Mouse (Mus musculus): Measurements from ENCODE around the gene Fgf18. TPM values are rescaled to one million over a fixed set of nuclear protein-coding genes. Genes with fewer than 3 reads are reported as not detected.

The Fgf18 gene
- polyA plus RNA-seq, 1 experiment from 2014 or later: 9.2 TPM

DNA sequence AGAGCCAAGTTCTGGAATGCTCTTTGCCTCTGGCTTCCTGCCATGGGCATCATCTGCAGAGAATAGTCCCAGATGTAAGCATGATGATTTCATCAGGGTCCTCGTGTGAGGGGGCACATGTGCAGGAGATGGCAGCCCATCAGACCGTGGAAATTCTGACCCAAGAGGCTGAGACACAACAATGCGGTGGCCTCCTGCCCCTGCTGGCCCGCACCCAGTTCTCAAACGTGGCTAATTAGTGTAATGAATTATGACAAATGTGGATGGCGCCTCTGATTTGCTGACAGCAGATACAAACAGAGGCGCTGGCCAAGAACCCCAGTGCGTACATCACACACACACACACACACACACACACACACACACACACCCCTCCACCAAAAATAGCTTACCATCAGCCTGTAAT, 42.3 kb downstream of the Fgf18 start:
- Histone ChIP-seq H3K36me3 (no peaks in the 10 kb centered on the region), H3K27ac (replicated peaks) (no peak overlapping the region), H3K4me3 (replicated peaks) (no peak overlapping the region), H3K9me3 (replicated peaks) (no peaks in the 10 kb centered on the region), H3K4me2 (no peak overlapping the region), H3K9ac (replicated peaks) (no peak overlapping the region), H3K27me3 (replicated peaks) (0 out of 2 replicates have a peak, but pooled peaks cover 3% of the 10 kb centered on the region), H3K4me1 (peaks cover 5% of the 10 kb centered on the region)
- peak; percentile 69; the same call in 1 of the 2 replicates for ATAC-seq (ENCODE audit: low FRiP score)
- 49% methylated on average over 8 of the region's 8 CpGs for WGBS

- Histone ChIP-seq H3K9ac (replicated peaks) (no peak overlapping the region), H3K4me1 (peaks cover 10% of the 10 kb centered on the region), H3K9me3 (replicated peaks) (no peaks in the 10 kb centered on the region), H3K4me2 (no peak overlapping the region), H3K27me3 (replicated peaks) (0 out of 2 replicates have a peak, but pooled peaks cover 3% of the 10 kb centered on the region), H3K27ac (replicated peaks) (no peak overlapping the region), H3K36me3 (no peaks in the 10 kb centered on the region), H3K4me3 (replicated peaks) (no peak overlapping the region)
- no peak for ATAC-seq (ENCODE audit: low FRiP score)
- 89% methylated on average over 13 of the region's 13 CpGs for WGBS
Observed at GRCm38 (mm10) chr11:33103291-33103943, 43.8 kb downstream of the Fgf18 start.

- Histone ChIP-seq H3K36me3 (no peaks in the 10 kb centered on the region), H3K27me3 (replicated peaks) (0 out of 2 replicates have a peak, but pooled peaks cover 3% of the 10 kb centered on the region), H3K27ac (replicated peaks) (no peak overlapping the region), H3K9ac (replicated peaks) (no peak overlapping the region), H3K9me3 (replicated peaks) (no peaks in the 10 kb centered on the region), H3K4me3 (replicated peaks) (peak overlapping the region; percentile 29), H3K4me2 (peak overlapping the region; percentile 49), H3K4me1 (peaks cover 11% of the 10 kb centered on the region)
- WGBS: 32% methylated on average over 10 of the region's 10 CpGs
- peak; percentile 40; the same call in 1 of the 2 replicates for ATAC-seq (ENCODE audit: low FRiP score)
Observed at GRCm38 (mm10) chr11:33100027-33100507, 47.1 kb downstream of the Fgf18 start.

DNA sequence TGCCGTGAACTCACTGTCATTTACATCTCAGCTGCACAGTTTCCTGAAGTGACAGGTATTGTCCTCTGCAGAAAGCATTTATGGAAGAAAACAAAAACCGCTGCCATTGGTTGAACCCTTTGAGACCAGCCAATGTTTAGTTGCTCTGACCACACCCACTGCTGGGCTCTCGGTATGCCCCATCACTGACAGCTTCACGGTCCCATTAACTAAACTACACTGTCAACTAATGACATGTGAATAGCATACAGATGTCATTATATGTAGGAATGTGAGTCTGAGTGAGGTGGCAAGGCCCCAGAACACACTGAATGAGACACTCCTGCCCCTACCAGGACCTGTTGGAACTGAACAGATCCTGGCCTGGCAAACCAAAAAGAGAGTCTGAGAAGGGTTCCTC, 47.8 kb downstream of the Fgf18 start:
- no peak overlapping the region for H3K4me2 ChIP-seq
- H3K4me1 ChIP-seq: peaks cover 11% of the 10 kb centered on the region
- no peak for ATAC-seq (ENCODE audit: low FRiP score)
- H3K9me3 ChIP-seq (replicated peaks): no peaks in the 10 kb centered on the region
- H3K9ac ChIP-seq (replicated peaks): no peak overlapping the region
- no peak overlapping the region for H3K27ac ChIP-seq (replicated peaks)
- no peaks in the 10 kb centered on the region for H3K36me3 ChIP-seq
- WGBS: 57% methylated on average over 4 of the region's 4 CpGs
- H3K4me3 ChIP-seq (replicated peaks): no peak overlapping the region
- 0 out of 2 replicates have a peak, but pooled peaks cover 3% of the 10 kb centered on the region for H3K27me3 ChIP-seq (replicated peaks)

DNA sequence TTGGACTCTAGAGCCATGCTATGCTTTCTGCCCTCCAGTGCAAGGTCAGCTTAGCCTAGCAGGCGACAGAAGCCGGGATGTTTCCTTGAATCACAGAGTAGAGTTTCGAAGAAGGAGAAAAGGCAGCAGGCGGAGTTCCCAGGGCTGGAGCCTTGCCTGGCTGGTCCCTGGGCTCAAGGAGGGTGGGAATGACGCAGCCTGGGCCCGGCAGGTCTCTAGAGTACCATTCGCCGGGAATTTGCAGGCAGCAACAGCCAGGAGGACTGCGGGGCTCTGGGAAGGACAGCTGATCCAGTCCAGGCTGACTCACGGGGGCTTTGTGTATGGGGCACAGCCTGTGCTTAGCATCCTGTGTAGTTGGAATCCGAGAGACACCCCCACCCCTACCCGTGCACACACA, 48.8 kb downstream of the Fgf18 start:
- WGBS: 68% methylated on average over 12 of the region's 12 CpGs
- ATAC-seq (ENCODE audit: low FRiP score): no peak

DNA sequence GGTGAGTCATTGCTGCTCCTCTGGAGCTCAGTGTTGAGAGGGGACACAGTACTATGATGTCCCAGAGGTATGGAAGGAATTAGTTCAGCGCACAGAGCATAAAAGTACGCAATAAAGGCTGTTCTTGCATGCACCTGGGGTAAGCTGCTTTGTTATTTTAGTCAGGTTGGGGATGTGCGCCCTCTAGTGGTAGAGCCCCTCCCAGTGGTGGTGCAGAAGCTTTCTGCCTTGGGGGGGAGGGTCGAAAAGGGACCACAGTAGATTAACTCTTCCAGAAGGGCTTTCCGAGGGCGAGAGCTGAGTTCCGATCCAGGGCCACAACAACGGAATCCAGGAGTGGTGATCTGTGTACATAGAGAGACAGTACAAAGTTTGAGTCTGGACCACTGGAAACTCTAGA, 49.3 kb downstream of the Fgf18 start:
- no peak for ATAC-seq (ENCODE audit: low FRiP score)
- Histone ChIP-seq H3K36me3 (no peaks in the 10 kb centered on the region), H3K4me1 (peaks cover 11% of the 10 kb centered on the region), H3K4me2 (no peak overlapping the region), H3K9me3 (replicated peaks) (no peaks in the 10 kb centered on the region), H3K27me3 (replicated peaks) (0 out of 2 replicates have a peak, but pooled peaks cover 3% of the 10 kb centered on the region), H3K27ac (replicated peaks) (no peak overlapping the region), H3K4me3 (replicated peaks) (no peak overlapping the region), H3K9ac (replicated peaks) (no peak overlapping the region)
- 54% methylated on average over 8 of the region's 8 CpGs for WGBS

More for the DNA sequence above, 48.8 kb downstream of the Fgf18 start:
- H3K4me3 ChIP-seq (replicated peaks): no peak overlapping the region
- no peaks in the 10 kb centered on the region for H3K36me3 ChIP-seq
- H3K4me1 ChIP-seq: peaks cover 11% of the 10 kb centered on the region
- no peak overlapping the region for H3K4me2 ChIP-seq
- H3K9me3 ChIP-seq (replicated peaks): no peaks in the 10 kb centered on the region
- 0 out of 2 replicates have a peak, but pooled peaks cover 3% of the 10 kb centered on the region for H3K27me3 ChIP-seq (replicated peaks)
- no peak overlapping the region for H3K27ac ChIP-seq (replicated peaks)
- no peak overlapping the region for H3K9ac ChIP-seq (replicated peaks)

GRCm38 (mm10) chr11:33089856-33090255, 57.3 kb downstream of the Fgf18 start:
- no peak overlapping the region for H3K4me3 ChIP-seq (replicated peaks)
- ATAC-seq (ENCODE audit: low FRiP score): no peak
- WGBS: 80% methylated on average over 6 of the region's 6 CpGs

GRCm38 (mm10) chr11:33088181-33088580, 59.0 kb downstream of the Fgf18 start:
- Histone ChIP-seq H3K4me1 (no peaks in the 10 kb centered on the region), H3K36me3 (no peaks in the 10 kb centered on the region), H3K9me3 (replicated peaks) (no peaks in the 10 kb centered on the region), H3K27me3 (replicated peaks) (no peaks in the 10 kb centered on the region), H3K4me2 (no peak overlapping the region), H3K27ac (replicated peaks) (no peak overlapping the region), H3K4me3 (replicated peaks) (no peak overlapping the region), H3K9ac (replicated peaks) (no peak overlapping the region)
- 30% methylated on average over 1 of the region's 1 CpGs for WGBS
- no peak for ATAC-seq (ENCODE audit: low FRiP score)

More at GRCm38 (mm10) chr11:33089856-33090255, 57.3 kb downstream of the Fgf18 start:
- no peak overlapping the region for H3K4me2 ChIP-seq
- H3K9ac ChIP-seq (replicated peaks): no peak overlapping the region
- no peaks in the 10 kb centered on the region for H3K9me3 ChIP-seq (replicated peaks)
- H3K27ac ChIP-seq (replicated peaks): no peak overlapping the region
- H3K27me3 ChIP-seq (replicated peaks): no peaks in the 10 kb centered on the region
- H3K36me3 ChIP-seq: no peaks in the 10 kb centered on the region
- no peaks in the 10 kb centered on the region for H3K4me1 ChIP-seq

DNA sequence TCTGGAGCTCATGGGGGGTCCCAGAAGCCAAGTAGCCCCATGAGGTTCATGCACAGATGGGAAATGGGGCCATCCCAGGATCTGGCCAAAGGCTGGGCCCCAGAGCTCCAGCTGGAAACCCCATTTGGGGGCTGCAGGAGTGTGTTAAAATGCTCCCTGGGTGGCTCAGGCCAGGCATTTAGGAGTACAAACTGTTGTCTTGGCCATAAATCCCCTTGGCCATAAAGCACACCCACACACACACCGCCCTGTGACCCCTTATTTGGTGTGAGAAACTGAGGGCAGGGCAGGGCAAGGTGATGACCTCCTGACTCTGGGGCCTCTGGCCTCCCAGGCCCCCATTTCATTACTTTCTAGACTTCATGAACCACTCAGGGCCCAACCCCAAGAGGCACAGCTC, 61.2 kb downstream of the Fgf18 start:
- H3K9me3 ChIP-seq (replicated peaks): no peaks in the 10 kb centered on the region
- H3K27me3 ChIP-seq (replicated peaks): no peaks in the 10 kb centered on the region
- H3K4me2 ChIP-seq: no peak overlapping the region
- no peaks in the 10 kb centered on the region for H3K4me1 ChIP-seq
- no peak for ATAC-seq (ENCODE audit: low FRiP score)
- no peak overlapping the region for H3K27ac ChIP-seq (replicated peaks)
- no peaks in the 10 kb centered on the region for H3K36me3 ChIP-seq
- no peak overlapping the region for H3K4me3 ChIP-seq (replicated peaks)
- H3K9ac ChIP-seq (replicated peaks): no peak overlapping the region
- 47% methylated on average over 1 of the region's 1 CpGs for WGBS

- Histone ChIP-seq H3K4me2 (no peak overlapping the region), H3K4me1 (no peaks in the 10 kb centered on the region), H3K27me3 (replicated peaks) (no peaks in the 10 kb centered on the region), H3K27ac (replicated peaks) (no peak overlapping the region), H3K9me3 (replicated peaks) (no peaks in the 10 kb centered on the region), H3K4me3 (replicated peaks) (no peak overlapping the region), H3K9ac (replicated peaks) (no peak overlapping the region), H3K36me3 (no peaks in the 10 kb centered on the region)
- ATAC-seq (ENCODE audit: low FRiP score): no peak
- 85% methylated on average over 4 of the region's 4 CpGs for WGBS
Observed at GRCm38 (mm10) chr11:33085514-33085913, 61.7 kb downstream of the Fgf18 start.

- H3K9ac ChIP-seq (replicated peaks): no peak overlapping the region
- H3K9me3 ChIP-seq (replicated peaks): no peaks in the 10 kb centered on the region
- WGBS: 95% methylated on average over 3 of the region's 3 CpGs
- H3K4me2 ChIP-seq: no peak overlapping the region
- no peaks in the 10 kb centered on the region for H3K27me3 ChIP-seq (replicated peaks)
- no peaks in the 10 kb centered on the region for H3K36me3 ChIP-seq
- no peak overlapping the region for H3K27ac ChIP-seq (replicated peaks)
- ATAC-seq (ENCODE audit: low FRiP score): no peak
- no peak overlapping the region for H3K4me3 ChIP-seq (replicated peaks)
- no peaks in the 10 kb centered on the region for H3K4me1 ChIP-seq
Observed at GRCm38 (mm10) chr11:33085054-33085453, 62.1 kb downstream of the Fgf18 start.

- 97% methylated on average over 2 of the region's 2 CpGs for WGBS
- ATAC-seq (ENCODE audit: low FRiP score): no peak
- Histone ChIP-seq H3K9me3 (replicated peaks) (no peaks in the 10 kb centered on the region), H3K4me1 (no peaks in the 10 kb centered on the region), H3K4me2 (no peak overlapping the region), H3K27ac (replicated peaks) (no peak overlapping the region), H3K36me3 (no peaks in the 10 kb centered on the region), H3K27me3 (replicated peaks) (no peaks in the 10 kb centered on the region), H3K9ac (replicated peaks) (no peak overlapping the region), H3K4me3 (replicated peaks) (no peak overlapping the region)
Observed at GRCm38 (mm10) chr11:33084041-33084440, 63.2 kb downstream of the Fgf18 start.

All from neural tube, embryonic 15.5 days (tissue).